Mouse (Mus musculus): ENCODE results near the gene Vcl.
A peak's percentile ranks its signal among the peaks of the same experiment; 100 is the strongest.

Gene Vcl

GRCm38 (mm10) chr14:20945296-20945695 is 16.1 kb downstream of the Vcl start:
- peak; percentile 71 for DNase-seq

GRCm38 (mm10) chr14:20956021-20956420 is 26.8 kb downstream of the Vcl start:
- DNase-seq = no peak

- DNase-seq = no peak
These were observed 29.8 kb downstream of the Vcl start for GRCm38 (mm10) chr14:20958971-20959370.

- DNase-seq = peak; percentile 53
These were observed 33.3 kb downstream of the Vcl start for GRCm38 (mm10) chr14:20962466-20962865.

GRCm38 (mm10) chr14:20962906-20963305 is 33.7 kb downstream of the Vcl start:
- peak; percentile 60 for DNase-seq

GRCm38 (mm10) chr14:20963863-20964262 is 34.7 kb downstream of the Vcl start:
- DNase-seq = no peak

GRCm38 (mm10) chr14:20964285-20964684 is 35.1 kb downstream of the Vcl start:
- DNase-seq = no peak

GRCm38 (mm10) chr14:20966959-20967670 is 37.9 kb downstream of the Vcl start:
- no peak for DNase-seq

GRCm38 (mm10) chr14:20969066-20969465 is 39.9 kb downstream of the Vcl start:
- no peak for DNase-seq

- DNase-seq = no peak
These were observed 41.2 kb downstream of the Vcl start for GRCm38 (mm10) chr14:20970389-20970788.

GRCm38 (mm10) chr14:20970927-20971326 is 41.7 kb downstream of the Vcl start:
- peak; percentile 92 for DNase-seq

GRCm38 (mm10) chr14:20973821-20974220 is 44.6 kb downstream of the Vcl start:
- DNase-seq = no peak

- peak; percentile 88 for DNase-seq
These were observed 47.5 kb downstream of the Vcl start for GRCm38 (mm10) chr14:20976741-20977140.

GRCm38 (mm10) chr14:20977726-20978125 is 48.5 kb downstream of the Vcl start:
- peak; percentile 75 for DNase-seq

- peak; percentile 98 for DNase-seq
These were observed 54.6 kb downstream of the Vcl start for GRCm38 (mm10) chr14:20983832-20984231.

- peak; percentile 39 for DNase-seq
These were observed 56.3 kb downstream of the Vcl start for GRCm38 (mm10) chr14:20985482-20985881.

GRCm38 (mm10) chr14:20991492-20991891 is 62.3 kb downstream of the Vcl start:
- no peak for DNase-seq

- peak; percentile 91 for DNase-seq
These were observed 64.0 kb downstream of the Vcl start for GRCm38 (mm10) chr14:20993067-20993691.

GRCm38 (mm10) chr14:20994475-20994874 is 65.3 kb downstream of the Vcl start:
- DNase-seq = peak; percentile 83

- DNase-seq = peak; percentile 81
These were observed 66.3 kb downstream of the Vcl start for GRCm38 (mm10) chr14:20995497-20995896.

GRCm38 (mm10) chr14:20996361-20996760 is 67.2 kb downstream of the Vcl start:
- DNase-seq = peak; percentile 86

GRCm38 (mm10) chr14:20997548-20997947 is 68.3 kb downstream of the Vcl start:
- peak; percentile 43 for DNase-seq

GRCm38 (mm10) chr14:20999617-21000016 is 70.4 kb downstream of the Vcl start:
- DNase-seq = peak; percentile 11

GRCm38 (mm10) chr14:21013800-21014334 is 84.7 kb downstream of the Vcl start:
- DNase-seq = no peak

All from heart, adult 11 months (tissue).